Mouse (Mus musculus): ENCODE measurements around the gene Uck2.

The Uck2 gene

GRCm38 (mm10) chr1:167306451-167307240 lies 21.5 kb upstream of the Uck2 start:
- H3K9me3 ChIP-seq (ENCODE audit: low read length), result no peaks in the 10 kb centered on the region
- no peaks in the 10 kb centered on the region for H3K27me3 ChIP-seq (ENCODE audit: insufficient read depth, low read length)
- peaks cover 46% of the 10 kb centered on the region for H3K4me1 ChIP-seq (replicated peaks; ENCODE audit: low read depth, low read length)
- peaks cover 9% of the 10 kb centered on the region for H3K36me3 ChIP-seq (ENCODE audit: insufficient read depth, low read length)
- H3K4me3 ChIP-seq (replicated peaks; ENCODE audit: low read length), result peak overlapping the region; percentile 95
- no peak for TF ChIP-seq NANOG (IDR thresholded peaks at IDR 0.05; ENCODE audit: borderline replicate concordance, low read length)
- TF ChIP-seq CTCF (conservative IDR thresholded peaks at IDR 0.05; ENCODE audit: low read length), result peak; percentile 77
- TF ChIP-seq POU5F1 (IDR thresholded peaks at IDR 0.05; ENCODE audit: borderline replicate concordance, low read length), result no peak

- Histone ChIP-seq H3K4me1 (replicated peaks; ENCODE audit: low read depth, low read length) (peaks cover 41% of the 10 kb centered on the region), H3K4me3 (replicated peaks; ENCODE audit: low read length) (no peak overlapping the region), H3K27me3 (ENCODE audit: insufficient read depth, low read length) (no peaks in the 10 kb centered on the region), H3K9me3 (ENCODE audit: low read length) (no peaks in the 10 kb centered on the region), H3K36me3 (ENCODE audit: insufficient read depth, low read length) (peaks cover 2% of the 10 kb centered on the region)
- TF ChIP-seq NANOG (IDR thresholded peaks at IDR 0.05; ENCODE audit: borderline replicate concordance, low read length) (no peak), CTCF (conservative IDR thresholded peaks at IDR 0.05; ENCODE audit: low read length) (no peak), POU5F1 (IDR thresholded peaks at IDR 0.05; ENCODE audit: borderline replicate concordance, low read length) (no peak)
Measured at GRCm38 (mm10) chr1:167305501-167306137, 20.5 kb upstream of the Uck2 start.

GRCm38 (mm10) chr1:167300122-167300521 lies 15.0 kb upstream of the Uck2 start:
- no peak overlapping the region for H3K4me3 ChIP-seq (replicated peaks; ENCODE audit: low read length)
- peaks cover 47% of the 10 kb centered on the region for H3K4me1 ChIP-seq (replicated peaks; ENCODE audit: low read depth, low read length)
- H3K27me3 ChIP-seq (ENCODE audit: insufficient read depth, low read length), result no peaks in the 10 kb centered on the region
- no peaks in the 10 kb centered on the region for H3K36me3 ChIP-seq (ENCODE audit: insufficient read depth, low read length)
- no peaks in the 10 kb centered on the region for H3K9me3 ChIP-seq (ENCODE audit: low read length)
- TF ChIP-seq NANOG (IDR thresholded peaks at IDR 0.05; ENCODE audit: borderline replicate concordance, low read length) (no peak), CTCF (conservative IDR thresholded peaks at IDR 0.05; ENCODE audit: low read length) (no peak), POU5F1 (IDR thresholded peaks at IDR 0.05; ENCODE audit: borderline replicate concordance, low read length) (no peak)

GRCm38 (mm10) chr1:167295679-167296402 lies 10.7 kb upstream of the Uck2 start:
- H3K4me3 ChIP-seq (replicated peaks; ENCODE audit: low read length), result no peak overlapping the region
- H3K9me3 ChIP-seq (ENCODE audit: low read length), result no peaks in the 10 kb centered on the region
- no peaks in the 10 kb centered on the region for H3K36me3 ChIP-seq (ENCODE audit: insufficient read depth, low read length)
- TF ChIP-seq POU5F1 (IDR thresholded peaks at IDR 0.05; ENCODE audit: borderline replicate concordance, low read length) (no peak), NANOG (IDR thresholded peaks at IDR 0.05; ENCODE audit: borderline replicate concordance, low read length) (no peak), CTCF (conservative IDR thresholded peaks at IDR 0.05; ENCODE audit: low read length) (no peak)
- H3K27me3 ChIP-seq (ENCODE audit: insufficient read depth, low read length), result no peaks in the 10 kb centered on the region
- H3K4me1 ChIP-seq (replicated peaks; ENCODE audit: low read depth, low read length), result peaks cover 77% of the 10 kb centered on the region

GRCm38 (mm10) chr1:167292447-167292846 lies 7.3 kb upstream of the Uck2 start:
- TF ChIP-seq CTCF (conservative IDR thresholded peaks at IDR 0.05; ENCODE audit: low read length) (no peak), POU5F1 (IDR thresholded peaks at IDR 0.05; ENCODE audit: borderline replicate concordance, low read length) (no peak), NANOG (IDR thresholded peaks at IDR 0.05; ENCODE audit: borderline replicate concordance, low read length) (no peak)
- no peaks in the 10 kb centered on the region for H3K36me3 ChIP-seq (ENCODE audit: insufficient read depth, low read length)
- H3K9me3 ChIP-seq (ENCODE audit: low read length), result no peaks in the 10 kb centered on the region
- H3K27me3 ChIP-seq (ENCODE audit: insufficient read depth, low read length), result no peaks in the 10 kb centered on the region; the same call in 1 of the 2 replicates
- peaks cover 91% of the 10 kb centered on the region for H3K4me1 ChIP-seq (replicated peaks; ENCODE audit: low read depth, low read length)
- peak overlapping the region; percentile 21 for H3K4me3 ChIP-seq (replicated peaks; ENCODE audit: low read length)

- TF ChIP-seq NANOG (IDR thresholded peaks at IDR 0.05; ENCODE audit: borderline replicate concordance, low read length), result no peak
- no peak for TF ChIP-seq POU5F1 (IDR thresholded peaks at IDR 0.05; ENCODE audit: borderline replicate concordance, low read length)
- TF ChIP-seq CTCF (conservative IDR thresholded peaks at IDR 0.05; ENCODE audit: low read length), result no peak
- Histone ChIP-seq H3K9me3 (ENCODE audit: low read length) (no peaks in the 10 kb centered on the region), H3K4me3 (replicated peaks; ENCODE audit: low read length) (no peak overlapping the region), H3K27me3 (ENCODE audit: insufficient read depth, low read length) (peaks cover 6% of the 10 kb centered on the region), H3K36me3 (ENCODE audit: insufficient read depth, low read length) (no peaks in the 10 kb centered on the region), H3K4me1 (replicated peaks; ENCODE audit: low read depth, low read length) (peaks cover 93% of the 10 kb centered on the region)
Measured at GRCm38 (mm10) chr1:167291610-167292009, 6.5 kb upstream of the Uck2 start.

- H3K27me3 ChIP-seq (ENCODE audit: insufficient read depth, low read length), result peaks cover 19% of the 10 kb centered on the region
Measured at GRCm38 (mm10) chr1:167290263-167290592, 5.1 kb upstream of the Uck2 start.

GRCm38 (mm10) chr1:167289567-167290262 lies 4.6 kb upstream of the Uck2 start:
- peaks cover 20% of the 10 kb centered on the region for H3K27me3 ChIP-seq (ENCODE audit: insufficient read depth, low read length)
- H3K36me3 ChIP-seq (ENCODE audit: insufficient read depth, low read length), result no peaks in the 10 kb centered on the region
- TF ChIP-seq POU5F1 (IDR thresholded peaks at IDR 0.05; ENCODE audit: borderline replicate concordance, low read length) (no peak), CTCF (conservative IDR thresholded peaks at IDR 0.05; ENCODE audit: low read length) (no peak), NANOG (IDR thresholded peaks at IDR 0.05; ENCODE audit: borderline replicate concordance, low read length) (no peak)
- H3K4me1 ChIP-seq (replicated peaks; ENCODE audit: low read depth, low read length), result peaks cover 83% of the 10 kb centered on the region
- peak overlapping the region; percentile 49 for H3K4me3 ChIP-seq (replicated peaks; ENCODE audit: low read length)
- no peaks in the 10 kb centered on the region for H3K9me3 ChIP-seq (ENCODE audit: low read length)

More at GRCm38 (mm10) chr1:167290263-167290592, 5.1 kb upstream of the Uck2 start:
- H3K4me1 ChIP-seq (replicated peaks; ENCODE audit: low read depth, low read length), result peaks cover 87% of the 10 kb centered on the region
- peak overlapping the region; percentile 49 for H3K4me3 ChIP-seq (replicated peaks; ENCODE audit: low read length)
- no peaks in the 10 kb centered on the region for H3K36me3 ChIP-seq (ENCODE audit: insufficient read depth, low read length)
- H3K9me3 ChIP-seq (ENCODE audit: low read length), result no peaks in the 10 kb centered on the region
- TF ChIP-seq NANOG (IDR thresholded peaks at IDR 0.05; ENCODE audit: borderline replicate concordance, low read length) (no peak), POU5F1 (IDR thresholded peaks at IDR 0.05; ENCODE audit: borderline replicate concordance, low read length) (no peak), CTCF (conservative IDR thresholded peaks at IDR 0.05; ENCODE audit: low read length) (no peak)

Data from E14TG2a.4 (cell line).